Mouse (Mus musculus): ENCODE measurements around the gene Tcf7l2.

DNA sequence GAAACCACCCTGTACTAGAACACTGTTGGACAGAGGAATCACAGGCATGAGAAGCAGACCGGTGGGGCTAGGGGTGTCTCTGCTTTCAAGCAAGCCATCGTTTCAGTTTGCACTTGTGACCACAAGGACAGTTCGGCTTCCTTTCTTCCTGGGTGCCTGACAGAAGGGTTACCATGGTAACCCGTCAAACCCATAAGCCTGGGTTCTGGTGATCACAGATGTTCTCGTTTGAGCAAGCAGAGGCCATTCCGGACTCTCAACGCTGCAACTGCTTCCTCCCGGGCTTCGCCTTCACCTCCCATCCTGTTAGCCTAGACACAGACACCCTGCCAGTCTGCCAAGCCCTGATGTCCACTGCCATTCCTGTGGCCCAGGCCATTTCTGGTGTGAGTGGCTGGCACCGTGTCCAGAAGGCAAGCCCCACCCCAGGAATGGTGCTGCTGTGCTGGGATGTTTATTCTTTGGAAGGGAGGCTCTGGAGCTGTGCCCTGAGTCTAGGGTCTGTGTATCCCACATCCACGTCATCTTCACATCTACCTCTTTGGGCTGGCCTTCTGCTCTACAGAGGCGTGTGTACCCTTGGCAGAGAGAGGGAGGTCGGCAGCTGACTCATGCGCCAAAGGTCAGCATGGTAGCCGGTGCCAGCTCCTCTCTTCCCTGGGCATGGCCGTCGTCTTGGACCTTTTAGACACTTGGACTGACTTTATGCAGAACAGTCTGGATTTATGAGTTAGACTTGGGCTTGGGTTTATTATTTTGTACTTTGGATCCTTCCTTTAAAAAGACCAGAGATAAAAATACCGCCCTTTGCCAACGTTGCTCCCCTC lies 110.1 kb downstream of the Tcf7l2 start:
- no peak for TF ChIP-seq POLR2A (IDR thresholded peaks at IDR 0.05; ENCODE audit: low read depth, low read length)
- TF ChIP-seq CTCF (IDR thresholded peaks at IDR 0.05; ENCODE audit: extremely low read depth, insufficient read length, insufficient replicate concordance, low read depth, low read length) = no peak
